Mouse (Mus musculus): ENCODE data around the gene Tango6. TPM values are rescaled to one million over a fixed set of nuclear protein-coding genes. Genes with fewer than 3 reads are reported as not detected.

The Tango6 gene
- polyA plus RNA-seq, 1 experiment from 2014 or later: 6.2 TPM

DNA sequence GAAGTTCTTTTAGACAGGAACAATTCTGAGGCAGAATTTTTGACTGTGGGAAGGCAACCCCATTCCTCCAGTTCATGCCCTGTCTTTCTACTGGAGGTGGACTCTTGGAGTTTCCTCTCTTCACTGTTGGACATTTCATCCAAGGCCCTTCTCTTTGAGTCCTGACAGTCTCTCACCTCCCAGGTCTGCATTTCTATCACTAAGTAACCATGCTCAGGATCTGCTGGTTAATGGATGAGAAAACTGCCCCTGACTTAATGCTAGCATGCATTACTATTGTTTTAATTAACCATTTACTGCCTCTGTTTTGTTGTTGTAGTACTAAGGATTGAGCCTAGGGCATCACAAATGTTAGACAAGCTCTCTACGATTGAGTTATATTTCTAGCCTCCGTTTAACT, 82.7 kb downstream of the Tango6 start:
- 95% methylated on average over 2 of the region's 2 CpGs for WGBS

GRCm38 (mm10) chr8:106766736-106767135, 83.9 kb downstream of the Tango6 start:
- no peak overlapping the region for H3K9ac ChIP-seq (replicated peaks)
- H3K27ac ChIP-seq (replicated peaks): no peak overlapping the region
- H3K4me1 ChIP-seq: peaks cover 13% of the 10 kb centered on the region
- ATAC-seq (ENCODE audit: low FRiP score): no peak
- no peaks in the 10 kb centered on the region for H3K36me3 ChIP-seq
- H3K9me3 ChIP-seq (replicated peaks): no peaks in the 10 kb centered on the region
- no peaks in the 10 kb centered on the region for H3K27me3 ChIP-seq (replicated peaks)
- no peak overlapping the region for H3K4me2 ChIP-seq
- WGBS: 82% methylated on average over 5 of the region's 5 CpGs
- H3K4me3 ChIP-seq (replicated peaks): no peak overlapping the region

More for the DNA sequence above, 82.7 kb downstream of the Tango6 start:
- H3K4me2 ChIP-seq: no peak overlapping the region
- no peaks in the 10 kb centered on the region for H3K9me3 ChIP-seq (replicated peaks)
- no peaks in the 10 kb centered on the region for H3K27me3 ChIP-seq (replicated peaks)
- H3K9ac ChIP-seq (replicated peaks): no peak overlapping the region
- no peak for ATAC-seq (ENCODE audit: low FRiP score)
- peaks cover 22% of the 10 kb centered on the region for H3K4me1 ChIP-seq
- no peak overlapping the region for H3K4me3 ChIP-seq (replicated peaks)
- H3K27ac ChIP-seq (replicated peaks): no peak overlapping the region
- no peaks in the 10 kb centered on the region for H3K36me3 ChIP-seq

DNA sequence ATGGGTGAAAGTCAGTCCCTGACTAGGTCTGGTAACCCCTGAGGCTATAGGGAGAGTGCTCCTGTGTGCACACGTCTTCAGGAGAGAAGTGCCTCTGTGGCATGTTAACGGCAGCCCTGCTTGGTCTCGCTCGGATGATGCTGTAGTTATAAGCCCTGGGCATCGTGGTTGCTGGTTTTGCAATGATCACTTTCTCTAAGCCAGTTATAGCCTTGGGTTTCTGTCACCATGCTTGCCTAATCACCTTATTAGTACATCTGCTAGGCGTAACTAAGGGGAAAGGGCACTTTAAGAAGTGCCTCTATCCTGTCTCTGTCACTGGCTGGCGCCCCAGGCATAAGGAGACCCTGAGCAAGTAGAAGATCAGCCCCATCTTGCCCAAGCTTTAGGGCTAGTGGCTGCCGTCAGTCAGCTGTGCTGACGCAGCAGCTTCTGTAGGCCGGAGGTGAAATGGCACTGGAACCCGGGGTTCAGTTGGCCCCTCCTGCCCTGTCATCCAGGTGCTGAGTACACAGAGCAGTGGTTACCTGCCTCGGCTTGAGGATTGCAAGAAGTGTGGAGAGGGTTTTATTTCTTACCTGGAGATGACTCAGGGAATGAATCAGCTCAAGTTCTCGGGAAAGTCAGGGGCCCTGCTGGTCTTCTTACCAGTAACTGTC, 86.4 kb downstream of the Tango6 start:
- no peaks in the 10 kb centered on the region for H3K9me3 ChIP-seq (replicated peaks)
- no peaks in the 10 kb centered on the region for H3K36me3 ChIP-seq
- H3K4me2 ChIP-seq: no peak overlapping the region
- H3K4me1 ChIP-seq: no peaks in the 10 kb centered on the region
- no peaks in the 10 kb centered on the region for H3K27me3 ChIP-seq (replicated peaks)
- ATAC-seq (ENCODE audit: low FRiP score): no peak
- H3K27ac ChIP-seq (replicated peaks): no peak overlapping the region
- WGBS: 78% methylated on average over 13 of the region's 13 CpGs
- H3K9ac ChIP-seq (replicated peaks): no peak overlapping the region
- no peak overlapping the region for H3K4me3 ChIP-seq (replicated peaks)

DNA sequence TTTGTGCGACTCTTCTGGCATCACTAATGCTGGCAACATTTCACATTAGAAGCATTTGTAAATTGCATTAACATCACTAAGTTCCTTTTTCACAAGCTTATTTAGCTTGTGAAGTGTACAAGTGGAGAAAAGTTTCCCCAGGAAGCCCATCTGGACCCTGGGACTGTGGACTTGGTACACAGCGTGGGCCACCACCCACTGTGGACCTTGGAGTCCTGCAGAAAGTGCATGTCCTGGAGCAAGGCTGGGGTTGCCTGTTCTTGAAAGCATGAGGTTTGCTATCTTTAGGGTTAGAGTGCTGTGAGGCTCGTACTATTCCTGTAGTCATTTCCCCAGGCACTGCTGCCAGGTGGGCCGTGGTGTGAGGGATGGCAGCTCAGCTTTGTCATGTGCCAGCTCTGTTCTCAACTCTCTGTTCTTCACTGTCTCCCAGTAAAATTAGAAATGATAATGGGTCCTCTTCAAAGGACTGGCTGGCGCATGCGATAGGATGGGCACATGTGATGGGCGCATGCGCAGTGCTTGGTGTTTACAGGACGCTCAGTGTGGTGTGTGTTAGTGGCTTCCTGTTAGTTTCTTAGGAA, 87.8 kb downstream of the Tango6 start:
- no peak overlapping the region for H3K4me3 ChIP-seq (replicated peaks)
- H3K4me1 ChIP-seq: no peaks in the 10 kb centered on the region
- 93% methylated on average over 9 of the region's 9 CpGs for WGBS
- H3K9ac ChIP-seq (replicated peaks): no peak overlapping the region
- no peak overlapping the region for H3K27ac ChIP-seq (replicated peaks)
- H3K4me2 ChIP-seq: no peak overlapping the region
- H3K36me3 ChIP-seq: no peaks in the 10 kb centered on the region
- H3K27me3 ChIP-seq (replicated peaks): no peaks in the 10 kb centered on the region
- ATAC-seq (ENCODE audit: low FRiP score): no peak
- H3K9me3 ChIP-seq (replicated peaks): no peaks in the 10 kb centered on the region

GRCm38 (mm10) chr8:106772094-106772493, 89.2 kb downstream of the Tango6 start:
- ATAC-seq (ENCODE audit: low FRiP score): no peak
- Histone ChIP-seq H3K9me3 (replicated peaks) (no peaks in the 10 kb centered on the region), H3K4me2 (no peak overlapping the region), H3K4me3 (replicated peaks) (no peak overlapping the region), H3K4me1 (no peaks in the 10 kb centered on the region), H3K27ac (replicated peaks) (no peak overlapping the region), H3K9ac (replicated peaks) (no peak overlapping the region), H3K27me3 (replicated peaks) (no peaks in the 10 kb centered on the region), H3K36me3 (no peaks in the 10 kb centered on the region)
- WGBS: 81% methylated on average over 6 of the region's 6 CpGs

GRCm38 (mm10) chr8:106772501-106772900, 89.6 kb downstream of the Tango6 start:
- Histone ChIP-seq H3K4me3 (replicated peaks) (no peak overlapping the region), H3K36me3 (no peaks in the 10 kb centered on the region), H3K9me3 (replicated peaks) (no peaks in the 10 kb centered on the region), H3K27me3 (replicated peaks) (no peaks in the 10 kb centered on the region), H3K4me2 (no peak overlapping the region), H3K4me1 (no peaks in the 10 kb centered on the region; the same call in 1 of the 2 replicates), H3K27ac (replicated peaks) (no peak overlapping the region), H3K9ac (replicated peaks) (no peak overlapping the region)
- 93% methylated on average over 3 of the region's 3 CpGs for WGBS
- ATAC-seq (ENCODE audit: low FRiP score): no peak

GRCm38 (mm10) chr8:106774567-106775320, 91.9 kb downstream of the Tango6 start:
- Histone ChIP-seq H3K4me1 (no peaks in the 10 kb centered on the region; the same call in 1 of the 2 replicates), H3K36me3 (no peaks in the 10 kb centered on the region), H3K9me3 (replicated peaks) (no peaks in the 10 kb centered on the region), H3K4me2 (no peak overlapping the region), H3K27ac (replicated peaks) (peak overlapping the region; percentile 45; the same call in 1 of the 2 replicates), H3K27me3 (replicated peaks) (no peaks in the 10 kb centered on the region), H3K9ac (replicated peaks) (no peak overlapping the region), H3K4me3 (replicated peaks) (no peak overlapping the region)
- 49% methylated on average over 8 of the region's 8 CpGs for WGBS
- ATAC-seq (ENCODE audit: low FRiP score): no peak

DNA sequence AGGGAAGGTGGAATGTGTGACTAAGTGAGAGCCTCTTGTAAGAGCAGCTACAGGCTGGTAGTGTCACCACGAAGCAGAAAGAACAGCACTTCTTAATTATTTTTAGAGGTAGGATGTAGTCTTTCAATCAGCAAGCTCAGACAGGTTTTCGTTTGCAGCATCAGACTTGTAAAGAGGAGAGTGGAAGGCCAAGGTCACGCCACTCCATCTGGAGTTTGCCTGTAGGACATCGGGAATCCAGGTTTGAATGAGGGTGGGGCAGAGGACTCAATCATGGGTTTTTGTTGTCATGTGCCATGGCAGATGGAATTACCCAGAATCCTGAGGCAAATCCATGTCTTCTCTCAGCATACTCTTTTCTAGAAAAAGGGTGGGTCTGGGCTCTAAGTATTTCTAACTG, 106.8 kb downstream of the Tango6 start:
- Histone ChIP-seq H3K36me3 (no peaks in the 10 kb centered on the region), H3K27me3 (replicated peaks) (no peaks in the 10 kb centered on the region), H3K9me3 (replicated peaks) (no peaks in the 10 kb centered on the region), H3K9ac (replicated peaks) (no peak overlapping the region), H3K4me2 (no peak overlapping the region), H3K4me1 (no peaks in the 10 kb centered on the region), H3K27ac (replicated peaks) (no peak overlapping the region), H3K4me3 (replicated peaks) (no peak overlapping the region)
- ATAC-seq (ENCODE audit: low FRiP score): no peak
- 79% methylated on average over 4 of the region's 4 CpGs for WGBS

DNA sequence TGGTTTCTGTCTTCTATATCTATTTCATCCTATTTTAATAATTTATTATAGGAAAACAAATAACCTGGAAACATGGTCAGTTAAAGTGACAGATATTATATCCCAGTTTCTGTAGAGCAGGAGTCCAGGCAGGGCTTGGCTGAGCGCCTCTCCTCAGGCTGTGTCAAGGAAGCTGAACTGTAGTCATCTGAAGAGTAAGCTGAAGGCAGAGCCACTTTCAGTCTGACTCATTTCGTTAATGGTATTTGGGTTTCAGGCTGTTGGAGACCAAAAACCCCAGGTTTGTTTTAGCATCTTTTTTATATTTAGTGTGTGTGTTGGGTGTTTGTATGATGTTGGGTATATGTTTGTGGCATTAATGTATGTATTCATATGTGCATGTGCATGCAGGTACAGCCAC, 112.0 kb downstream of the Tango6 start:
- no peaks in the 10 kb centered on the region for H3K36me3 ChIP-seq
- no peak overlapping the region for H3K9ac ChIP-seq (replicated peaks)
- H3K4me1 ChIP-seq: no peaks in the 10 kb centered on the region; the same call in 1 of the 2 replicates
- H3K27ac ChIP-seq (replicated peaks): no peak overlapping the region
- no peak for ATAC-seq (ENCODE audit: low FRiP score)
- no peaks in the 10 kb centered on the region for H3K9me3 ChIP-seq (replicated peaks)
- no peaks in the 10 kb centered on the region for H3K27me3 ChIP-seq (replicated peaks)
- H3K4me2 ChIP-seq: no peak overlapping the region
- whole genome bisulfite sequencing: 94% methylated on average over 2 of the region's 2 CpGs
- no peak overlapping the region for H3K4me3 ChIP-seq (replicated peaks)

- Histone ChIP-seq H3K4me2 (no peak overlapping the region), H3K27ac (replicated peaks) (no peak overlapping the region), H3K4me3 (replicated peaks) (no peak overlapping the region), H3K36me3 (no peaks in the 10 kb centered on the region), H3K4me1 (no peaks in the 10 kb centered on the region; the same call in 1 of the 2 replicates), H3K27me3 (replicated peaks) (no peaks in the 10 kb centered on the region), H3K9me3 (replicated peaks) (no peaks in the 10 kb centered on the region), H3K9ac (replicated peaks) (no peak overlapping the region)
- WGBS: 58% methylated on average over 1 of the region's 1 CpGs
- no peak for ATAC-seq (ENCODE audit: low FRiP score)
These were observed 117.0 kb downstream of the Tango6 start for GRCm38 (mm10) chr8:106799821-106800220.

DNA sequence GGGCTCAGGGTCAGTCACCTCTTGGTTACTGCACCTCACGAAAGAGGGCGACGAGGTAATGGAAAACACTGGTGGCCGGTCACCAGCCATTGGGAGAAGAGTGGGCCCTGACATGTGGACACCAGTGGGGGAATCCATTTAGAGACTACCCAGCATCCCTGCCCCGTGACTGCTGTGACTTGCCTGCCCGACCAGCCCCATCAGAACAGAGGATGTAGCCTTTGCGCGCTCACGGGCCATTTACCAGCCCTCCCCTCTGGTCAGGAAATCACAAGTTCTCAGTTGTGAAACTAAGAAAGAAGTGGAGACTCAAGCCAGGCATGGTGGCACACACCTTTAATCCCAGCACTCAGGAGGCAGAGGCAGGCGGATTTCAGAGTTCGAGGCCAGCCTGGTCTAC, 118.4 kb downstream of the Tango6 start:
- ATAC-seq (ENCODE audit: low FRiP score): no peak
- Histone ChIP-seq H3K27ac (replicated peaks) (no peak overlapping the region), H3K4me3 (replicated peaks) (no peak overlapping the region), H3K36me3 (no peaks in the 10 kb centered on the region), H3K4me1 (no peaks in the 10 kb centered on the region; the same call in 1 of the 2 replicates), H3K4me2 (no peak overlapping the region), H3K27me3 (replicated peaks) (no peaks in the 10 kb centered on the region), H3K9ac (replicated peaks) (no peak overlapping the region), H3K9me3 (replicated peaks) (no peaks in the 10 kb centered on the region)
- 92% methylated on average over 11 of the region's 11 CpGs for WGBS

Measured in neural tube, embryonic 15.5 days (tissue).